Mouse (Mus musculus) stomach, embryonic 14.5 days (tissue): ENCODE measurements at regions not wholly inside any gene's neighbourhood (a gene's known extent, or its start where the extent isn't known, plus 50 kb on each side); places are given as distances from the start of the nearest gene placed in this dataset.

ENCODE experiments used
- ATAC-seq: fragments of 200-750 bp; cut with Nextera tagmentation; 2 replicates; pipeline ENCODE4 v1.8.0; 2017; ENCODE audit warnings: low read depth, moderate TSS enrichment; ENCODE audit not compliant: insufficient number of reproducible peaks, insufficient read depth, low FRiP score
- H3K27ac ChIP-seq: fragments of 300-500 bp; sonication (generic); 2 replicates; pipeline ENCODE4 v1.5.1; 2014; ENCODE audit warnings: mild to moderate bottlenecking, low read length, moderate library complexity, mixed read lengths
- H3K27me3 ChIP-seq: fragments of 300-500 bp; sonication (generic); 2 replicates; pipeline ENCODE4 v1.6.1; 2014; ENCODE audit warnings: low read length, control low read depth, mixed read lengths; ENCODE audit not compliant: control insufficient read depth, insufficient read depth
- H3K36me3 ChIP-seq: fragments of 300-500 bp; sonication (generic); 2 replicates; pipeline ENCODE4 v1.6.1; 2014; ENCODE audit warnings: mild to moderate bottlenecking, control low read depth, low read length, moderate library complexity, mixed read lengths; ENCODE audit not compliant: control insufficient read depth, insufficient read depth
- H3K4me1 ChIP-seq: fragments of 300-500 bp; sonication (generic); 2 replicates; pipeline ENCODE4 v1.6.1; 2014; ENCODE audit warnings: low read length, control low read depth, mixed read lengths; ENCODE audit not compliant: control insufficient read depth, insufficient read depth
- H3K4me2 ChIP-seq: fragments of 300-500 bp; sonication (generic); replicated peaks from 2 replicates; pipeline ENCODE4 v1.6.1; 2014; ENCODE audit warnings: low read depth, low read length, control low read depth
- H3K4me3 ChIP-seq: fragments of 300-500 bp; sonication (generic); 2 replicates; pipeline ENCODE4 v1.5.1; 2014; ENCODE audit warnings: low read depth, low read length, control low read depth
- H3K9ac ChIP-seq: fragments of 300-500 bp; sonication (generic); replicated peaks from 2 replicates; pipeline ENCODE4 v1.6.1; 2014; ENCODE audit warnings: low read depth, mild to moderate bottlenecking, control low read depth, low read length, moderate library complexity, mixed read lengths
- H3K9me3 ChIP-seq: fragments of 300-500 bp; sonication (generic); 2 replicates; pipeline ENCODE4 v1.6.1; 2016; ENCODE audit warnings: low read depth, low read length, control low read depth; ENCODE audit not compliant: control insufficient read depth
- WGBS: fragments of 180-500 bp; shearing (Covaris S2); extraction: QIAGEN DNeasy Blood & Tissue Kit; methylation state at CpG from one replicate; pipeline ENCODE4 v1.1.7; 2014; 5-methylcytosine and 5-hydroxymethylcytosine counted together

DNA sequence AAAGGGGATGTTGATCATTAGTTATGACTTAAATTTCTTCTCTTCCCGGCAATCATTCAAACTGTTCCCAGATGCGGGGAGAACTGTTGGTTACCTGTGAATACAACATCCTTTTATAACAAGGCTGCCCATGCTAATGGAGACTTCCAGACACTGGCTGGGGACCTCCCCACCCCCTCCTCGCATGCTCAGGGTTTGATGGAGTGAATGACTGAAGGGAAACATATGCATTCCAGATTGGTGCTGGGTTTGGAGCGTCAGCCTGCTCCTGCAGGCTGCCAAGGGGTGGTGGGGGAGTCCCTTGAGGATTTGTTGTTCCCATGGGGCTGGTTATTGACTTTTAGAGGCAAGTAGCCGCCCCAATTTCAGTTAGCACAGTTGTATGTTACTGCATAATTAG lies 161.9 kb downstream of the Ttc32 start:
- H3K9me3 ChIP-seq = no peaks in the 10 kb centered on the region
- H3K4me1 ChIP-seq = no peaks in the 10 kb centered on the region
- no peak overlapping the region for H3K4me2 ChIP-seq
- H3K27ac ChIP-seq = no peak overlapping the region
- ATAC-seq = no peak
- WGBS = 76% methylated on average over 5 of the region's 5 CpGs
- no peaks in the 10 kb centered on the region for H3K36me3 ChIP-seq
- H3K9ac ChIP-seq = no peak overlapping the region
- no peak overlapping the region for H3K4me3 ChIP-seq
- H3K27me3 ChIP-seq = no peaks in the 10 kb centered on the region

DNA sequence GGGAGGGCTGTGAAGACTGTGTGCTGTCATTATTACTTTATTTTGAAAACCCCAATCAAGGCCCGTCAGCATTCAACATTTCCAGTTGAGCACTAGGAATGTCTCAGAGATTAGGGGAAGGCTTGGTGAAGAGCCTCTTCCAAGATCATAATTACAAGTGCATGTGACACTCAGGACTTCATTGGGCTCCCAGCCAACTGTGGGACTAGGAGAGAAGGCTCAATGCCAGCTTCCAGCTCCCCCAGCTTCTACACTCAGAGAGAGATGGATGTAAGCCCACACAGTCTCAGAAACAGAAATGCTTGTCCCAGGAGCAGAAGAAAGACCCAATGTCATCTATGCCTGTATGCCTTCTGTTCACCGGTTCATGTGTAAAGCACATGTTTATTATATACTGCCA lies 169.5 kb downstream of the Ttc32 start:
- WGBS = 88% methylated on average over 2 of the region's 2 CpGs
- no peak for ATAC-seq
- no peak overlapping the region for H3K4me3 ChIP-seq

GRCm38 (mm10) chr12:9212211-9212610 lies 182.4 kb downstream of the Ttc32 start:
- Histone ChIP-seq H3K4me3 (no peak overlapping the region), H3K9me3 (no peaks in the 10 kb centered on the region), H3K27me3 (no peaks in the 10 kb centered on the region), H3K9ac (no peak overlapping the region), H3K27ac (no peak overlapping the region), H3K4me2 (no peak overlapping the region), H3K36me3 (no peaks in the 10 kb centered on the region), H3K4me1 (no peaks in the 10 kb centered on the region; the same call in 1 of the 2 replicates)
- ATAC-seq = no peak
- 54% methylated on average over 1 of the region's 1 CpGs for WGBS

More for the DNA sequence above, 169.5 kb downstream of the Ttc32 start:
- H3K27ac ChIP-seq = no peak overlapping the region
- H3K36me3 ChIP-seq = no peaks in the 10 kb centered on the region
- H3K9ac ChIP-seq = no peak overlapping the region
- no peaks in the 10 kb centered on the region for H3K9me3 ChIP-seq
- H3K27me3 ChIP-seq = no peaks in the 10 kb centered on the region
- H3K4me2 ChIP-seq = no peak overlapping the region
- no peaks in the 10 kb centered on the region for H3K4me1 ChIP-seq

- Histone ChIP-seq H3K4me3 (no peak overlapping the region), H3K9me3 (no peaks in the 10 kb centered on the region), H3K27ac (no peak overlapping the region), H3K4me1 (no peaks in the 10 kb centered on the region), H3K27me3 (no peaks in the 10 kb centered on the region), H3K4me2 (no peak overlapping the region), H3K36me3 (no peaks in the 10 kb centered on the region), H3K9ac (no peak overlapping the region)
- ATAC-seq = no peak
- 52% methylated on average over 5 of the region's 5 CpGs for WGBS
Measured at GRCm38 (mm10) chr12:9224971-9225370, 195.2 kb downstream of the Ttc32 start.

DNA sequence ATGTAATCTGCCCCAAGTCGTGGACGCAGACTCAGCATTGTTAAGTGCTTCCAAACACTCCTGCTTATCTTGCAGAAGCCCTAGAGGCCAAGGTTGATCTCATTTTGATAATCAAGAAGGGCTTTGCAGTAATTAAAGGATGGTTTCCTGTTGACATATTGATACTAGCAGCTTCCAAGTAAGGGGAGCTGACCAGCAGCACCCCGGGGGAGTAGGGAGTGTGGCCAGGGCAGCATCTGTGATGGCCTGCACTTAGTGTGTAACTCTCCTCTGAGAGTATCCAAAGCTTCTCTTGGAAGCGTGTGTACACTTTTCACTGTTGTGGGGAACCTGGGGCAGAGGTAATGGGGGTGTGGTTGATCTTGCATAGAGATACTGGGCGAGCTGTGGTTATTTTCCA lies 198.1 kb downstream of the Ttc32 start:
- Histone ChIP-seq H3K9me3 (no peaks in the 10 kb centered on the region), H3K27ac (no peak overlapping the region), H3K9ac (no peak overlapping the region), H3K27me3 (no peaks in the 10 kb centered on the region), H3K4me3 (no peak overlapping the region), H3K36me3 (no peaks in the 10 kb centered on the region), H3K4me1 (no peaks in the 10 kb centered on the region), H3K4me2 (no peak overlapping the region)
- no peak for ATAC-seq
- 68% methylated on average over 5 of the region's 5 CpGs for WGBS

DNA sequence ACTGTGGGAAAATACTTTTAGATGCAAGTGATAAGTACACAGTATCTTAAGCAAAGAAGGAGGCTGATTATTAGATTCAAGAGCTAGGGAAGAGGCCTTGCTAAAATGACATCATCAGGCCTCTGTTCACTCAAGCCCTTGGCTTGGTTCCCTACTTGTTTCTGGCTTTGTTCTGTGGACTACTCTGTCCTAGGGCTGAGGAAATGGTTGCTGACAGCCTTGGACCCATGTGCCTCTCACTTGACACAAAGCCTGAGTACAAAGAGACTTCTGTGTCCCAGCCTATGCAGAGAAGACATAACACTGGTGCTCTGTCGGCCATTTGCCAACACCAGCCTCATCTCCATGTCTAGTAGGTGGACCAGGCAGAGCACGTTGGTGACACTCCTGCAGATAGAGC lies 198.7 kb downstream of the Ttc32 start:
- no peak for ATAC-seq
- Histone ChIP-seq H3K4me2 (no peak overlapping the region), H3K9ac (no peak overlapping the region), H3K9me3 (no peaks in the 10 kb centered on the region), H3K27ac (no peak overlapping the region), H3K27me3 (no peaks in the 10 kb centered on the region), H3K4me1 (no peaks in the 10 kb centered on the region), H3K36me3 (no peaks in the 10 kb centered on the region), H3K4me3 (no peak overlapping the region)
- WGBS = 69% methylated on average over 2 of the region's 2 CpGs

- H3K36me3 ChIP-seq = no peaks in the 10 kb centered on the region
- no peaks in the 10 kb centered on the region for H3K9me3 ChIP-seq
- no peak for ATAC-seq
- H3K9ac ChIP-seq = no peak overlapping the region
- 50% methylated on average over 4 of the region's 4 CpGs for WGBS
- no peaks in the 10 kb centered on the region for H3K4me1 ChIP-seq
- no peak overlapping the region for H3K27ac ChIP-seq
- H3K4me3 ChIP-seq = no peak overlapping the region
- H3K27me3 ChIP-seq = no peaks in the 10 kb centered on the region
- no peak overlapping the region for H3K4me2 ChIP-seq
Measured at GRCm38 (mm10) chr12:9229981-9230380, 200.2 kb downstream of the Ttc32 start.

DNA sequence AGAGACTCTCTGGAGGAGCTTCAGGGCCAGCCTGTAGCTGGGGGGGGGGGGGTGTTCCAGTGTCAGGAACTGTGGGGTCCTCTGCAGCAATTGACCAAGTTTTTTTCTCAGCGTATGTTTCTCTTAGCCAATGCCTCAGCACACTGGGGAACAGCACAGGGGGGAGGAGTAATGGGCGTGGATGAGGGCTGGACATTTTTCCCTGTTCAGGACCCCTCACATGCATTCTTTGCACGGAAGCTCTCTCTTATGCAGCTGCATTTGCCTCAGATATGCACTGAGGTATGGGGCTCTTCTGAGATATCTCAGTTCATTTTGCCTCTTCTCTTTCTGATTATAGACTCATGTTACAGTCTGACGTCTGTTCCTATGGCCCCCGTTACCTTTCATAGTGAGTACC lies 200.8 kb downstream of the Ttc32 start:
- H3K9me3 ChIP-seq = no peaks in the 10 kb centered on the region
- no peak overlapping the region for H3K4me2 ChIP-seq
- no peak overlapping the region for H3K4me3 ChIP-seq
- no peaks in the 10 kb centered on the region for H3K36me3 ChIP-seq
- ATAC-seq = no peak
- 53% methylated on average over 5 of the region's 5 CpGs for WGBS
- no peak overlapping the region for H3K9ac ChIP-seq
- H3K27me3 ChIP-seq = no peaks in the 10 kb centered on the region
- H3K27ac ChIP-seq = no peak overlapping the region
- no peaks in the 10 kb centered on the region for H3K4me1 ChIP-seq

GRCm38 (mm10) chr12:9232431-9232830 lies 202.6 kb downstream of the Ttc32 start:
- no peaks in the 10 kb centered on the region for H3K36me3 ChIP-seq
- H3K4me3 ChIP-seq = no peak overlapping the region
- H3K9me3 ChIP-seq = no peaks in the 10 kb centered on the region
- H3K4me2 ChIP-seq = no peak overlapping the region
- H3K27ac ChIP-seq = no peak overlapping the region
- H3K9ac ChIP-seq = no peak overlapping the region
- no peaks in the 10 kb centered on the region for H3K4me1 ChIP-seq
- H3K27me3 ChIP-seq = no peaks in the 10 kb centered on the region
- no peak for ATAC-seq
